Mouse (Mus musculus) heart, embryonic 12.5 days (tissue): ENCODE results near the gene 9330182O14Rik. TPM values are rescaled to one million over a fixed set of nuclear protein-coding genes. Genes with fewer than 3 reads are reported as not detected.

ENCODE experiments used
- ATAC-seq: fragments of 200-750 bp; cut with Nextera tagmentation; 2 replicates; pipeline ENCODE4 v1.8.0; 2017; ENCODE audit warnings: moderate TSS enrichment, moderate library complexity; ENCODE audit not compliant: insufficient number of reproducible peaks, low FRiP score
- H3K27ac ChIP-seq: fragments of 300-500 bp; sonication (generic); 2 replicates; pipeline ENCODE4 v1.5.1; 2016; ENCODE audit warnings: mild to moderate bottlenecking, moderate library complexity; ENCODE audit not compliant: poor library complexity, severe bottlenecking
- H3K27me3 ChIP-seq: fragments of 300-500 bp; sonication (generic); replicated peaks from 2 replicates; pipeline ENCODE4 v1.6.1; 2016; ENCODE audit warnings: mild to moderate bottlenecking, moderate library complexity
- H3K36me3 ChIP-seq: fragments of 300-500 bp; sonication (generic); 2 replicates; pipeline ENCODE4 v1.6.1; 2016; ENCODE audit warnings: mild to moderate bottlenecking, moderate library complexity
- H3K4me1 ChIP-seq: fragments of 300-500 bp; sonication (generic); replicated peaks from 2 replicates; pipeline ENCODE4 v1.6.1; 2016; ENCODE audit warnings: mild to moderate bottlenecking
- H3K4me2 ChIP-seq: fragments of 300-500 bp; sonication (generic); 2 replicates; pipeline ENCODE4 v1.6.1; 2016; ENCODE audit warnings: mild to moderate bottlenecking, moderate library complexity
- H3K4me3 ChIP-seq: fragments of 300-500 bp; sonication (generic); 2 replicates; pipeline ENCODE4 v1.5.1; 2016; ENCODE audit warnings: mild to moderate bottlenecking
- H3K9ac ChIP-seq: fragments of 300-500 bp; sonication (generic); 2 replicates; pipeline ENCODE4 v1.6.1; 2016; ENCODE audit warnings: mild to moderate bottlenecking, moderate library complexity
- H3K9me3 ChIP-seq: fragments of 300-500 bp; sonication (generic); replicated peaks from 2 replicates; pipeline ENCODE4 v1.6.1; 2016; ENCODE audit warnings: mild to moderate bottlenecking, moderate library complexity
- WGBS: fragments of 180-500 bp; shearing (Covaris S2); methylation state at CpG from one replicate; pipeline ENCODE4 v1.1.7; 2016; 5-methylcytosine and 5-hydroxymethylcytosine counted together
- polyA plus RNA-seq: library from polyadenylated mRNA; unstranded; fragments of >200 nt; fragmentation: Nextera tagmentation; extraction: Ambion mirVana; gene quantifications from 2 replicates; pipeline ENCODE4 v1.2.1, GENCODE M21; 2016

Gene 9330182O14Rik
- polyA plus RNA-seq, 1 experiment from 2014 or later: not detected

- no peaks in the 10 kb centered on the region for H3K4me1 ChIP-seq
- no peak overlapping the region for H3K27ac ChIP-seq
- no peaks in the 10 kb centered on the region for H3K36me3 ChIP-seq
- H3K4me3 ChIP-seq: no peak overlapping the region
- no peaks in the 10 kb centered on the region for H3K27me3 ChIP-seq
- 50% methylated on average over 7 of the region's 7 CpGs for WGBS
- H3K9me3 ChIP-seq: 0 out of 2 replicates have a peak, but pooled peaks cover under 1% of the 10 kb centered on the region
- no peak overlapping the region for H3K4me2 ChIP-seq
- H3K9ac ChIP-seq: no peak overlapping the region
- no peak for ATAC-seq
Measured at GRCm38 (mm10) chr15:40144221-40144620, 10.1 kb downstream of the 9330182O14Rik start.

- H3K27me3 ChIP-seq: no peaks in the 10 kb centered on the region
- H3K27ac ChIP-seq: no peak overlapping the region
- H3K4me1 ChIP-seq: no peaks in the 10 kb centered on the region
- H3K9ac ChIP-seq: no peak overlapping the region
- no peak overlapping the region for H3K4me3 ChIP-seq
- H3K4me2 ChIP-seq: no peak overlapping the region
- ATAC-seq: no peak
- H3K9me3 ChIP-seq: no peaks in the 10 kb centered on the region
- H3K36me3 ChIP-seq: no peaks in the 10 kb centered on the region
- 77% methylated on average over 6 of the region's 6 CpGs for WGBS
Measured at GRCm38 (mm10) chr15:40157683-40158082, 23.5 kb downstream of the 9330182O14Rik start.

- 38% methylated on average over 9 of the region's 9 CpGs for WGBS
- Histone ChIP-seq H3K4me2 (0 out of 2 replicates have a peak overlapping the region, but pooled peaks have one; percentile 9), H3K9me3 (no peaks in the 10 kb centered on the region), H3K4me1 (peaks cover 8% of the 10 kb centered on the region; the same call in 1 of the 2 replicates), H3K9ac (no peak overlapping the region), H3K27ac (no peak overlapping the region), H3K36me3 (no peaks in the 10 kb centered on the region), H3K27me3 (no peaks in the 10 kb centered on the region), H3K4me3 (no peak overlapping the region)
- no peak for ATAC-seq
Measured at GRCm38 (mm10) chr15:40166560-40167275, 32.6 kb downstream of the 9330182O14Rik start.

GRCm38 (mm10) chr15:40167276-40168139, 33.3 kb downstream of the 9330182O14Rik start:
- WGBS: 59% methylated on average over 26 of the region's 26 CpGs
- peak overlapping the region; percentile 35; the same call in 1 of the 2 replicates for H3K27ac ChIP-seq
- H3K27me3 ChIP-seq: no peaks in the 10 kb centered on the region
- no peaks in the 10 kb centered on the region for H3K36me3 ChIP-seq
- peaks cover 8% of the 10 kb centered on the region; the same call in 1 of the 2 replicates for H3K4me1 ChIP-seq
- no peak overlapping the region for H3K9ac ChIP-seq
- no peaks in the 10 kb centered on the region for H3K9me3 ChIP-seq
- peak overlapping the region; percentile 56 for H3K4me2 ChIP-seq
- H3K4me3 ChIP-seq: peak overlapping the region; percentile 29
- peak; percentile 48; the same call in 1 of the 2 replicates for ATAC-seq

- Histone ChIP-seq H3K4me3 (peak overlapping the region; percentile 29), H3K4me2 (peak overlapping the region; percentile 56), H3K36me3 (no peaks in the 10 kb centered on the region), H3K9ac (no peak overlapping the region), H3K27ac (peak overlapping the region; percentile 35; the same call in 1 of the 2 replicates), H3K27me3 (no peaks in the 10 kb centered on the region), H3K4me1 (peaks cover 8% of the 10 kb centered on the region; the same call in 1 of the 2 replicates), H3K9me3 (no peaks in the 10 kb centered on the region)
- WGBS: 44% methylated on average over 10 of the region's 10 CpGs
- 0 out of 2 replicates have a peak, but pooled peaks have one; percentile 25 for ATAC-seq
Measured at GRCm38 (mm10) chr15:40168140-40168688, 34.0 kb downstream of the 9330182O14Rik start.

- Histone ChIP-seq H3K4me3 (no peak overlapping the region), H3K4me2 (no peak overlapping the region), H3K27ac (no peak overlapping the region), H3K9me3 (no peaks in the 10 kb centered on the region), H3K27me3 (no peaks in the 10 kb centered on the region), H3K36me3 (no peaks in the 10 kb centered on the region), H3K9ac (no peak overlapping the region), H3K4me1 (peaks cover 8% of the 10 kb centered on the region; the same call in 1 of the 2 replicates)
- ATAC-seq: no peak
- 85% methylated on average over 5 of the region's 5 CpGs for WGBS
Measured at GRCm38 (mm10) chr15:40169061-40169460, 34.9 kb downstream of the 9330182O14Rik start.

GRCm38 (mm10) chr15:40169705-40170104, 35.5 kb downstream of the 9330182O14Rik start:
- ATAC-seq: no peak

GRCm38 (mm10) chr15:40179423-40179822, 45.3 kb downstream of the 9330182O14Rik start:
- no peak for ATAC-seq
- Histone ChIP-seq H3K4me3 (no peak overlapping the region), H3K27ac (no peak overlapping the region), H3K36me3 (no peaks in the 10 kb centered on the region), H3K4me2 (no peak overlapping the region), H3K9me3 (0 out of 2 replicates have a peak, but pooled peaks cover 5% of the 10 kb centered on the region), H3K9ac (no peak overlapping the region), H3K27me3 (no peaks in the 10 kb centered on the region), H3K4me1 (no peaks in the 10 kb centered on the region)
- 14% methylated on average over 2 of the region's 2 CpGs for WGBS

More at GRCm38 (mm10) chr15:40169705-40170104, 35.5 kb downstream of the 9330182O14Rik start:
- H3K27ac ChIP-seq: no peak overlapping the region
- 67% methylated on average over 13 of the region's 13 CpGs for WGBS
- H3K4me2 ChIP-seq: peak overlapping the region; percentile 2; the same call in 1 of the 2 replicates
- H3K4me1 ChIP-seq: peaks cover 8% of the 10 kb centered on the region; the same call in 1 of the 2 replicates
- no peak overlapping the region for H3K9ac ChIP-seq
- no peak overlapping the region for H3K4me3 ChIP-seq
- H3K36me3 ChIP-seq: no peaks in the 10 kb centered on the region
- H3K27me3 ChIP-seq: no peaks in the 10 kb centered on the region
- H3K9me3 ChIP-seq: no peaks in the 10 kb centered on the region

- no peaks in the 10 kb centered on the region for H3K36me3 ChIP-seq
- no peaks in the 10 kb centered on the region for H3K27me3 ChIP-seq
- 0 out of 2 replicates have a peak, but pooled peaks cover 2% of the 10 kb centered on the region for H3K9me3 ChIP-seq
- no peak overlapping the region for H3K4me3 ChIP-seq
- no peak overlapping the region for H3K9ac ChIP-seq
- 60% methylated on average over 6 of the region's 6 CpGs for whole genome bisulfite sequencing
- no peaks in the 10 kb centered on the region for H3K4me1 ChIP-seq
- no peak overlapping the region for H3K4me2 ChIP-seq
- ATAC-seq: no peak
- no peak overlapping the region for H3K27ac ChIP-seq
Measured at GRCm38 (mm10) chr15:40187017-40187416, 52.9 kb downstream of the 9330182O14Rik start.
